Mouse (Mus musculus) hindbrain, embryonic 16.5 days (tissue): ENCODE results near the gene Fam208b. TPM values are rescaled to one million over a fixed set of nuclear protein-coding genes. Genes with fewer than 3 reads are reported as not detected.

ENCODE experiments used
- ATAC-seq: fragments of 200-750 bp; cut with Nextera tagmentation; 2 replicates; pipeline ENCODE4 v1.8.0; 2017; ENCODE audit warnings: moderate TSS enrichment, moderate library complexity
- H3K27ac ChIP-seq: fragments of 300-500 bp; sonication (generic); 2 replicates; pipeline ENCODE4 v1.5.1; 2014; ENCODE audit warnings: low read depth, mild to moderate bottlenecking, control low read depth, low read length, moderate library complexity
- H3K27me3 ChIP-seq: fragments of 300-500 bp; sonication (generic); replicated peaks from 2 replicates; pipeline ENCODE4 v1.6.1; 2014; ENCODE audit warnings: low read length; ENCODE audit not compliant: control insufficient read depth, insufficient read depth
- H3K36me3 ChIP-seq: fragments of 300-500 bp; sonication (generic); 2 replicates; pipeline ENCODE4 v1.6.1; 2014; ENCODE audit warnings: mild to moderate bottlenecking, low read length, moderate library complexity, mixed read lengths; ENCODE audit not compliant: control insufficient read depth, insufficient read depth
- H3K4me1 ChIP-seq: fragments of 300-500 bp; sonication (generic); 2 replicates; pipeline ENCODE4 v1.6.1; 2014; ENCODE audit warnings: low read depth, low read length; ENCODE audit not compliant: control insufficient read depth, insufficient read depth
- H3K4me2 ChIP-seq: fragments of 300-500 bp; sonication (generic); 2 replicates; pipeline ENCODE4 v1.6.1; 2014; ENCODE audit warnings: mild to moderate bottlenecking, low read length, control low read depth, moderate library complexity
- H3K4me3 ChIP-seq: fragments of 300-500 bp; sonication (generic); 2 replicates; pipeline ENCODE4 v1.5.1; 2014; ENCODE audit warnings: mild to moderate bottlenecking, low read length, control low read depth, moderate library complexity
- H3K9ac ChIP-seq: fragments of 300-500 bp; sonication (generic); 2 replicates; pipeline ENCODE4 v1.6.1; 2014; ENCODE audit warnings: low read depth, mild to moderate bottlenecking, control low read depth, low read length, moderate library complexity
- H3K9me3 ChIP-seq: fragments of 300-500 bp; sonication (generic); 2 replicates; pipeline ENCODE4 v1.6.1; 2014; ENCODE audit warnings: mild to moderate bottlenecking, low read length, moderate library complexity; ENCODE audit not compliant: control insufficient read depth
- WGBS: fragments of 180-500 bp; shearing (Covaris S2); extraction: QIAGEN DNeasy Blood & Tissue Kit; methylation state at CpG from one replicate; pipeline ENCODE4 v1.1.7; 2014; 5-methylcytosine and 5-hydroxymethylcytosine counted together
- polyA plus RNA-seq: library from polyadenylated mRNA; unstranded; fragments of >200 nt; fragmentation: Nextera tagmentation; extraction: Ambion mirVana; gene quantifications from 2 replicates; pipeline ENCODE4 v1.2.1, GENCODE M21; 2015

The Fam208b gene
- 11.4 and 12.9 TPM in 2 replicates for polyA plus RNA-seq

DNA sequence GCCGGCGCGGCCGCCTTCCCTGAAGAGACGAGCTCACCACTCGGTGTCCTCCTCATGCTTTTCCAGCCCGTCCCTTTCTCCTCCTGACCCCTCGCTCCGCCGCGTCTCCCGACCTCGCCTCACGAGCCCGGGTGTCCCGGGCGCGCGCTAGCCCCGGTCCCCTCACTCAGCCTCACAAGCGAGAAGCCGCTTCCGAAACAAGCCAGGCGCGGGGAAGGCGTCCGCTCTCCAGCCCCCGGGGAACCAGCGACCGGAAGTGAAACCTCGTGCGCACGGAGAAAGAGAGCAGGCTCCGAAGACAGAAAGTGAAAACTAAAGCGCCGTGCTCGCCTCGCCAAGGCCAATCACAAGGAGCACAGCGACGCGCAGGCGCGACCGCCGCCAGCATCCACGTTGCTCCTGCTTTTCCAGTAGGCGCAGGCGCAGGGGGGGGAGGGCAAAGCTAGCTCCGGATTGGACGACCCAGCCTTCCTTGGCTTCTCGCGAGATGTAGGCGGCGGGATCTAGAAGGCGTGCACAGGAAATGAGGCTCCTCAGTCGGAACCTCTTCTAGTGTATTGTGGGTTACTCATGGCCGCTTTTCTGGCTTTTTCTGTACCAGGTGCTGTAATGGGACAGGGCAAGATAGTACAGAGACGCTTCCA lies at the start of gene Fam208b:
Gene Fam208b, minus strand, starts transcription at position 314 of the 644 bp plus-strand sequence.
- H3K4me3 ChIP-seq = peak within 1 kb of the TSS; percentile 64
- H3K4me2 ChIP-seq = peak within 1 kb of the TSS; percentile 69
- H3K9me3 ChIP-seq = no peaks in the 10 kb centered on the region
- under 1% methylated on average over 53 of the region's 58 CpGs for WGBS
- H3K9ac ChIP-seq = peak within 1 kb of the TSS; percentile 75
- no peaks in the 10 kb centered on the region; the same call in 1 of the 2 replicates for H3K27me3 ChIP-seq
- H3K27ac ChIP-seq = peak within 1 kb of the TSS; percentile 89
- peaks cover 3% of the 10 kb centered on the region for H3K4me1 ChIP-seq
- no peaks in the 10 kb centered on the region for H3K36me3 ChIP-seq
- peak; percentile 99 for ATAC-seq

DNA sequence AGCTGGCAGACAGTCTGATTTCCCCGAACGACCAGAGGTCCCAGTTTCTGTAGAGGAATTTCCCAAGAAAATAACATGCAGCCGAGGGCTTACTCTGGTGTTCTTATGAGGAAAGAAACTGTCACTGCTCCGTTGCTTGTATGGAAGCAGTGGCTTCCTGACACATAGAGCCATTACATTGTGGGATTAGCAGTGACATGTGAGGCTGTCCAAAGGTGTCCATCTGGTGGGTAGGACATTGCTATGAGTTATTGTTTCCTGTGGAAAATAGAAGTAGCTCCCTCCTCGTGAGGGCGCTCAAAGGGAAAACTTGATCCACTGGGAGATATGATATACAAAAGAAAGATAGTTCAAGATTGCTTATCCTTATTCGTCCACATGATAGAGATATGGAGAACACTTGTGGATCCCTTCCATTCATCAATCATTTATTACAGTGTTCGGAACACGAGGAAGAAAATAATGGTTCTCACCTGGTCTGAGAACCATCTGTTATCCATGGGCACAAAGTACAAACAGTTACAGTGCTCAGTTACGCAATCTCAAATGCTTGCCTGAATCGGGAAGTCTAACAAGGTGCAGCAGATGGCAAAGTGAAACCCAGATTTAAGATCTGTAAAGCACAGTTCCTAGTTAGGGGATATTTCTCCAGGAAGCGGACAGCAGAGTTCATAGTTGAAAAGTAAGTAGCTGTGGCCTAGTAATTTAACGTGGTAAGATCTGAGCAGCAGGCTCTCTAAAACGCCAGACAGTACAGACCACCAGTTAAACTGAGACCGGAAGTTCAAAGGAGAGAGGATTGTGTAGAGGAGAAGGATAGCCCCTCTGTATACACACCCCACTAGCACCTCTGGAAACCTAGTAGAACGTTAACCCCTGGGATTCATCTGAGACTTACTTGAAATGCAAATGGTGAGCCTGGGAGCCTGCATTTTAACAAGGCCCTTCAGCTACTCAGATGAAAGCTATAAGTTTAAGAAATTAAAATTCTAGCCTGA lies 48.6 kb upstream of the Fam208b start:
- no peak overlapping the region for H3K27ac ChIP-seq
- no peaks in the 10 kb centered on the region for H3K27me3 ChIP-seq
- ATAC-seq = no peak
- H3K9me3 ChIP-seq = no peaks in the 10 kb centered on the region
- no peak overlapping the region for H3K4me2 ChIP-seq
- 80% methylated on average over 16 of the region's 16 CpGs for WGBS
- H3K4me3 ChIP-seq = no peak overlapping the region
- no peaks in the 10 kb centered on the region for H3K36me3 ChIP-seq
- no peak overlapping the region for H3K9ac ChIP-seq
- H3K4me1 ChIP-seq = no peaks in the 10 kb centered on the region

DNA sequence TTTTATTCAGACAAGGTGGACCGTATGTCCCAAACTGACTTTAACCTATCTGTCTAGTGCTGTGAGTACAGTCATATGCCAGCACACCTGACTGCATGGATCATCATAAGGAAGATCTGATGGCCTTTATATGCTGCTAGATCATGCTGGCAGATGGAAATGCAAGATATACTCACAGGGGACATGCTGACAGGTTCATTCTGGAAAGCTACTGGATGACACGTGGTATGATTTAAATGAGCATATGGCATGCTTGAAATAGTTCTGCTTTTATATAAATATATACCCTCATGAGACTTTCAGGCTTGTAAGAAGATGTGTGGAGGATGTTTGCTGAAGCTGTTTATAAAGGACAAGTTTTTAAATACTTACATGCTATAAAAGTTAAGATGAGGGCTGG lies 43.5 kb upstream of the Fam208b start:
- Histone ChIP-seq H3K36me3 (peaks cover 11% of the 10 kb centered on the region), H3K9ac (no peak overlapping the region), H3K4me3 (no peak overlapping the region), H3K9me3 (no peaks in the 10 kb centered on the region), H3K4me1 (no peaks in the 10 kb centered on the region), H3K27me3 (no peaks in the 10 kb centered on the region), H3K27ac (no peak overlapping the region), H3K4me2 (no peak overlapping the region)
- 75% methylated on average over 2 of the region's 2 CpGs for WGBS
- ATAC-seq = no peak

DNA sequence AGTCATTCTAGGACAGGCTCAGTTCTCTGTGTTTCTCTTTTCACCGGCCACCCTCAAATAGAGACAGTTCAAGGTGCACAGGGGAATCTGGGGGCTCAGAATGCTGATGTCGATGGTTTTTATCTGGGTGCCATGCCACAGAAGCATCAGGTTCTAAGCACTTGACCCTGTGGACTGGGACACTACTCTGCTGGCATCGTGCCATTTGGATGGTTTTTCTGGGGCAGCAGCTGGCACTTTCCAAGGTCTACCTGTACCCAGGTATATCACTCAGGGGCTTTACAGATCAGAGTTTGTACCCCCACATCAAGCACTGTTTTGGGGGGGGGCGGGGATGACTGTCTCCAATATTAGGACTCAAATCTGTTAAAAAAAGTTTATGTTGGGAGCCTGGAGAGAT lies 39.7 kb upstream of the Fam208b start:
- no peak for ATAC-seq
- H3K36me3 ChIP-seq = peaks cover 19% of the 10 kb centered on the region
- 91% methylated on average over 4 of the region's 4 CpGs for WGBS
- no peak overlapping the region for H3K4me3 ChIP-seq
- H3K4me1 ChIP-seq = no peaks in the 10 kb centered on the region
- no peaks in the 10 kb centered on the region for H3K9me3 ChIP-seq
- no peak overlapping the region for H3K27ac ChIP-seq
- no peak overlapping the region for H3K4me2 ChIP-seq
- H3K27me3 ChIP-seq = no peaks in the 10 kb centered on the region
- no peak overlapping the region for H3K9ac ChIP-seq

DNA sequence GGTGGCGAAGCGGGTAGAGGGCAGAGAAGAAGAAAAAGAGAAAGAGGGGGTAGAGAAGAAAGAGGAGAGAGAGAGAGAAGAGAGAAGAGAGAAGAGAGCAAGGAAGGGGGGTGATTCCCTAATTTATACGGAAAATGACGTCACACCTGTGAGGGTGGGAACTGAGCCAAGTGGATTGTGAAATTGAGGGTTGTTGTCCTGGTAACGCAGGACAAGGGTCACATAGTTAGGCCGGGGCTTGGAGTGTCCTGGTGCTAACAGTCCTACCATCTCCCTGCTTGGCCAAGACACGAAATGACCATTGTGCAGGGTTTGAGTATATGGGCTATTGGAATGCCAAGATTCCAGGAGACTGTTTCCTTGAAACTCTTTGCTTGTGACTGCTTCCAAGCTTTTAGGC lies 35.7 kb upstream of the Fam208b start:
- 81% methylated on average over 7 of the region's 7 CpGs for WGBS
- Histone ChIP-seq H3K4me3 (no peak overlapping the region), H3K27ac (no peak overlapping the region), H3K4me2 (no peak overlapping the region), H3K27me3 (no peaks in the 10 kb centered on the region), H3K9me3 (no peaks in the 10 kb centered on the region), H3K36me3 (peaks cover 19% of the 10 kb centered on the region), H3K4me1 (no peaks in the 10 kb centered on the region), H3K9ac (no peak overlapping the region)
- ATAC-seq = no peak

DNA sequence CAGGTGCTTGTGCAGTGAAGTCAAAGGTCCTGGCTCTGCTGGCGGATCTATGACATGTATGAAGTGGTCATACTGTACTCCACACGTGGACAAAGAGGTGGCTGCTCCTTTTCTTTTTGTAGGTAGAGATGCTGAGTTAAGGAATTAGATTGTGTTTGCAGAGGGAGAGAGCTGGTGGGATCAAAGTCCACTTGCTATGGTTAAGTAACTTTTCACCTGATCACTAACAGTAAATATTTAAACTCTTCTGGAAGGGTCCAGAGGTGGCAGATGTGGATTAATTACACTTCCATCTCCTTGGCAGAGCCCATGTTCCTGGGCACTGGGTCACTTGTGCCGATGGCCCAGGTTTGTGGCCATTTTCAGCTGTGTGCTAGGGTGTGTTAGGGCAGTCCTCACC lies 35.0 kb upstream of the Fam208b start:
- peaks cover 19% of the 10 kb centered on the region for H3K36me3 ChIP-seq
- no peak overlapping the region for H3K9ac ChIP-seq
- no peak for ATAC-seq
- 91% methylated on average over 3 of the region's 3 CpGs for WGBS
- H3K4me3 ChIP-seq = no peak overlapping the region
- no peaks in the 10 kb centered on the region for H3K9me3 ChIP-seq
- no peak overlapping the region for H3K4me2 ChIP-seq
- H3K4me1 ChIP-seq = no peaks in the 10 kb centered on the region
- no peaks in the 10 kb centered on the region for H3K27me3 ChIP-seq
- H3K27ac ChIP-seq = no peak overlapping the region

DNA sequence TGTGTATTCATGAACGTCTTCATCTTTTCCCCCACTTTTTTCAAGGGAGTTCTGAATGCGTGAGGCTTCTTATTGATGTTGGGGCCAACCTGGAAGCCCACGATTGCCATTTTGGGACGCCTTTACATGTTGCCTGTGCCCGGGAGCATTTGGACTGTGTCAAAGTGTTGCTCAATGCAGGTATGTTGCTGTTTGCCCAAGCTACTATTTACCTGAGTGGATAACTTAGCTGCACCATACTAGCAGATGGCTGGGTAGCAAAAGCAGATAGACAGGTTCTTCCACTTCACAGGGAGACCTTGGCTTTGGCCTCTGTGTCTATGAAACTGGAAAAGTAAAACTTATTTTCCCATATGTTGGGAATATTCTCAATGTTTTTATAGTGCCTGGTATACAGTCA lies 34.0 kb upstream of the Fam208b start:
- no peaks in the 10 kb centered on the region for H3K4me1 ChIP-seq
- WGBS = 96% methylated on average over 5 of the region's 5 CpGs
- H3K27ac ChIP-seq = no peak overlapping the region
- no peak overlapping the region for H3K4me2 ChIP-seq
- no peak overlapping the region for H3K9ac ChIP-seq
- peaks cover 11% of the 10 kb centered on the region for H3K36me3 ChIP-seq
- no peaks in the 10 kb centered on the region for H3K9me3 ChIP-seq
- H3K27me3 ChIP-seq = no peaks in the 10 kb centered on the region
- no peak overlapping the region for H3K4me3 ChIP-seq
- no peak for ATAC-seq

DNA sequence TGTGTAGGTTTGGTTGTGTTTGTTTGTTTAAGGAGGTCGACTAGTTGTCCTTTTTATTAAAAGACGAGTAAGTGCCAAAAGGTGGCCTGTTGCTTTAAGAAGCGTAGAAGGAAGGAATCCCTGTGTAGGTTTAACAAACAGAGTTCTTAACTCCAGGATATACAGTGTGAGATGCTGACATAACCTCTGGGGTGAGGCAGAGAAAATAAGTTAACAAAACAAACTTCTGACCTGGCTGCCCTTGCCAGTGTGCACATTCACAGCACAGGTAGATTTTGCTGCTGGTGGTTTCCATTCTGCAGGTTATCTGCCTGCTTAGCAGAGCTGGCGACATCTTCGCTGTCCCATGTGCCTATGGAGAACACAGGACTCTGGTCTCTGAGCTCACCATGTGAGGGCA lies 31.6 kb upstream of the Fam208b start:
- Histone ChIP-seq H3K36me3 (peaks cover 4% of the 10 kb centered on the region), H3K4me1 (no peaks in the 10 kb centered on the region), H3K27ac (no peak overlapping the region), H3K9ac (no peak overlapping the region), H3K4me2 (no peak overlapping the region), H3K4me3 (no peak overlapping the region), H3K9me3 (no peaks in the 10 kb centered on the region), H3K27me3 (no peaks in the 10 kb centered on the region)
- ATAC-seq = no peak
- 91% methylated on average over 5 of the region's 5 CpGs for WGBS

DNA sequence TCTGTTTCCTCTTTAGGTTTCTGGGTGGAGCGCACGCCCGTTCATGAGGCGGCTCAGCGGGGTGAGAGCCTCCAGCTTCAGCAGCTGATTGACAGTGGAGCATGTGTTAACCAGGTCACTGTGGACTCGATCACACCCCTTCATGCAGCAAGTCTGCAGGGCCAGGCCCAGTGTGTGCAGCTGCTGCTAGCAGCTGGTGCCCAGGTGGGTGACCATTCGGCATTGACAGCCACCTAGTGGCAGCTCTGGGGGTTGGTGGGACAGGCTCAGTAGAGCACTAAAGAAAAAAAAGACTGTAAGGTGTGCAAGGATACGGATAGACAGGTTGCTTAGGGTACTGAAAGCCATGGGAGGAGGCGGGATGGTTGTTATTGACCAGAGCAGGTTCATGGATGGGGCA lies 31.1 kb upstream of the Fam208b start:
- H3K27me3 ChIP-seq = no peaks in the 10 kb centered on the region
- WGBS = 77% methylated on average over 9 of the region's 9 CpGs
- peaks cover 4% of the 10 kb centered on the region; the same call in 1 of the 2 replicates for H3K36me3 ChIP-seq
- ATAC-seq = 0 out of 2 replicates have a peak, but pooled peaks have one; percentile 40
- no peaks in the 10 kb centered on the region for H3K9me3 ChIP-seq
- H3K4me2 ChIP-seq = no peak overlapping the region
- no peak overlapping the region for H3K27ac ChIP-seq
- no peak overlapping the region for H3K9ac ChIP-seq
- no peaks in the 10 kb centered on the region for H3K4me1 ChIP-seq
- H3K4me3 ChIP-seq = no peak overlapping the region
